Mouse (Mus musculus): ENCODE results near the gene Hsd11b1.
A peak's percentile ranks its signal among the peaks of the same experiment; 100 is the strongest.

The Hsd11b1 gene

DNA sequence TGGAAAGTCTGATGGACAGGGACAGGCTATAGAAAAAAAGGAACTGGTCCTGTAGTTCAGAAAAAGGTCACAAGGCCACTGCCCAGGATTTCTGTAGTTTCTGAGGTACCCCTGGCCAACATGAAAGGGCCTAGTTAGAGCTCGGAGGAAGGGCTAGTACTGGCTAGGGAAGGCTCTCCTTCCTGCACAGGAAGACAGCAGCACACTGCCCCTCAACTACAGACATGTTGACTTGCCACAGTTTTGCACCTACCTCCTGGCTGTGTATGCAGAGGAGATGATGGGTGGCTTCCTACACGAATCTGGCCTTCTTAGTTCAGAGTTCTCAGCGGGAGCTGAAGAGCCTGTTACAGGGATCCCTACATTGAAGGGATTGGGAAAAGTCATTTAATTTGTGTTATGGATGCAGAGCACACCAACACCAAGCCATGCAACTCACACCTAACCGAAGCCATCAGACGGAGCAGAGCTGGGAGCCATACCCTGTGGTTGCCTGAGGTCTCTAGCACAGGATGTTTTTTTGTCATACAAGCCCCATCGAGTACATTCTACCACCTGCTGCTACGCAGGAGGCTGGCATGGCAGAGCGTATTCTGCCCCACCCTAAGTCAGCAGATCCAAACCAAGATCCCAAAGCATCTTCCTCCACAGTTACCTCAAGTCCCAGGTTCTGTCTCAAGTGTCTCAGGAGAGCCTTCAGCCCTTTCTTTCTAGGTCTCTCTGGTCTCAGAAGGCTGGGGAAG is 63.1 kb downstream of the Hsd11b1 start:
- DNase-seq: no peak

DNA sequence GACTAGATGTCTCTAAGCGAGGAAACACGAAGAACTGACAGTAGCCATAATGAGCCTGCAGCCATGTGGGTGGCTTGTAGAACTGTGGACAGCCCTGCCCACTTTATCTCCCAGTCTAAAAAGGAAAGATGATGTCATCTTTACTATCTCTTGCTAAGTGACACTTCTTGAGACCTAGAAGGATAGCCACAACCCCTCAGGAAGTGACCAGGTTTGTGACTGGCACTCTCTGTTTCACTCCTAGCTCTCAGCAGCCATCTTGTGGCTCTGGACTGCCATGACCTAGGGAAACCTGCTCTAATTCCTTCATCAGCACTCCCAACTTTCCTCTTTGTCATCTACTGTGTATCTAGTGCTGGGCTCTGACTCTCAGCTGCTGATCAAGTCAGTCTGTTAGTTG is 65.6 kb downstream of the Hsd11b1 start:
- DNase-seq: no peak

DNA sequence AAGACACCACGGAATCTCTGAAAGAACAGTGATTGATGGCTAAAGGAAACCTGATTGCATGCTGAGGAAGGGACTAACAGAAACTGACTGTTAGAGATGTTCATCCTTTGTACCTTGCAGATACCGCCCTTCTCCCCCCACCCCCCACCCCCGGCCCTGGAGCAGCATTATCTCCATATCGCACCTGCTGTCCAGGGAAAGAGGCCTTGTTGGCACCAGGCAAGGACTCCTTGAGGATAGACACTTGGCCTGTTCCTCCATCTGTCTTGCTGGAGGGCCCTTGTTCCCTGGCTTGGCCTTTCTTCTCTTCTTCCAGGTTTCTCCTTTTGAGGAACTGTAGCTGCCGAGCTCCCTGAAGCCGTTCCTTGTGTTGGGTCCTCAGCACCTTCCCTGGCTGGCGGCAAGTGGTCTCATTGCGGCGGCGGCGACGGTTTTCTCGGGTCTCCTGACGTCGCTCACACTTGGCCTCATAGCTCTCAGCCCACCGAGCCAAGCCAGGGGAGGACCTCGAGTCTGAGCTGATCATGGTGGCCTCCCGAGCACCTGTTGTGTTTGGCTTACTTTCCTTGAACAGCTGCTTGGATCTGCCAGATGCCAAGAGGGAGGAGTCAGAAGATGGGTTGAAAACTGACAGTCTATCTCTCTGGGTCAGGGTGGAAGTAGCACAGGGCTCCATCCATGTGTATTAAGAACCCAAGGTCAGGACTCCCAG is 66.2 kb downstream of the Hsd11b1 start:
- DNase-seq: peak; percentile 64 to 67

DNA sequence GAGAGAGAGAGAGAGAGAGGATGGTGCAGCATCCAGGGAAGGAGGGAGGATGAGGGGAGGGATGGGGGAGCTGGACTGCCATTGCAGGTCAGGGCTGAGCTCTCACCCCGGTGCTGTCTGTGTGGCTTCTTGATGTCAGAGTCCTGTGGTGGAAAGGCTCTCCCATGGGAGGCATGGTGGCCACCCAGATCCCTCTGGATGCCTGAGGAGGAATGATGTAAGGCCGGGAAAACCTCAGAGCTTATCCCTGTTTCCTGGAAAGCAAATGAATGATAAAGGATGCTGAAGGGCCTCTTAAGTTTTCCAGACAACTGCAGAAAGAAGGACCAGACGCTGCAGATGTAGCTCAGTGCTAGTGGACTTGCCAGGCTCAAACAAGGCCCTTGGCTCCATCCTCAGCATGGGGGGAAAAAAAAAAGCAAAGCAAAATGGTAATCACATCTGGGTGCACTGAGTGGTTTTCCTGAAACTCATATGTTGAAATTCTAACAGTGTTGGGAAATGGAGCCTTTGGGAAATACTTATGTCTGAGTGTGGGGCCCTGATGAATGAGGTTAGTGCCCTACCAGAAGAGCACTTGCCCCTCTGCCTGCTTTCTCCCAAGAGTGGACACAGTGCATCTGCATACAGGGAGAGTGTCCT is 68.6 kb downstream of the Hsd11b1 start:
- DNase-seq: peak; percentile 47 to 54

DNA sequence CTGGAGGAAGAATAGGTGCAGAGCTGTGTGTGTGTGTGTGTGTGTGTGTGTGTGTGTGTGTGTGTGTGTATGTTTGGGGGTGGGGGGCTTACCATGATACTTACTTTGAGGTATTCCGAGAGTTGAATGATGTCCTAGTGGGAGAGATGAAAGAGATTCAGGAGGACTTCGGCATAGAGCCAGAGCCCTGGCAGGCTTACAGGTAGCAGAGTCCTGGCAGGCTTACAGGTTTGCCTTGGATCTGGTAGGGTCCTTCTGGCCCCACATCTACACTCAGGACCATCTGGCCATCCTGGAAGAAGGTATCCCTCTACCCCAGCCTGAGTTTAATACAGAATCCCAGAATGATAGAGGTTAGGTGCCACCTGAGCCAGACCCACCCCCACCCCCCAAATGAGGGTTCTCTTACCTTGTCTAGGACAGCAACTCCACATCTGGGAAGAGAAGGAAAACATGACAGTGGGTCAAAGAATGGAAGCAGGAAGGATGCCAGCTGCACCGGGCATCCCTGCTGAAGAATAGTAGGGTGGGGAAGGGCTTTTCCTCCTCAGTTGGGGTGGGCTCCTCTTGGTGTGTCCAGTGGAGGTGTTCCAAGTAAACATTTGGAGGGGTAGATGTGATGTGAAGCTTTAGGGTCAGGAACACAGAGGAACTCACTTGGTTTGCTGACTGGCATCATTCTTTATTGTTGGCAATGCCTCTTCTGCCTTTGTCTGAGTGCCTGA is 69.3 kb downstream of the Hsd11b1 start:
- DNase-seq: peak; percentile 93

DNA sequence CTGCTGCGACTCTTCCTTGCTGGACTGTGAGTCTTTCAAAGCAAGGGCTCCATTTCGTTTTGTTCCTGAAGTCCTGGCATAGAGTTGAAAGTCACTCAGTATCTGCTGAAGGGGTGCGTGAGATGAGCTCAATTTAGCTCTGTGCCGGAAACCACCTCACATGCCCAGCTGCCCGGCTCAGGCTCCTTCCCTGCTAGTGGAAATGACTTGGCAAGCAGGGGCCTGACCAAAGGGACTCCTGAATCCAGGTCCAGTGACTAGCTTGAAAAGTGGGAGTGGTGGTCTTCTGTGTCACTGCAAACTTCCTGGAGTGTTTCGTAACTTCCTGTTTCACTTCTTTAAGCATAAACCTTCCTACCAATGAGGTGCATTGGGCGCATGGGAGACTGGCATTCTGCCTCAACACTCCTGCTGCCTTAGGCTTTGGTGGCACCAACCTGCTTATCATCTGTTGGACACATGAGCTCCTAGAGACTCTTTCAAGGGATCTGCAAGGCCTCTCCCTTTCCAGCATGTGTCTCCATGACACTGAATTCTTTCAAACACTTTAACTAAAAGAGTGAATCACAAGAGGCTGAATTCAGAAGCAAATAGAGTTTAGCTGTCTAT is 72.1 kb downstream of the Hsd11b1 start:
- peak; percentile 25 to 38 for DNase-seq

DNA sequence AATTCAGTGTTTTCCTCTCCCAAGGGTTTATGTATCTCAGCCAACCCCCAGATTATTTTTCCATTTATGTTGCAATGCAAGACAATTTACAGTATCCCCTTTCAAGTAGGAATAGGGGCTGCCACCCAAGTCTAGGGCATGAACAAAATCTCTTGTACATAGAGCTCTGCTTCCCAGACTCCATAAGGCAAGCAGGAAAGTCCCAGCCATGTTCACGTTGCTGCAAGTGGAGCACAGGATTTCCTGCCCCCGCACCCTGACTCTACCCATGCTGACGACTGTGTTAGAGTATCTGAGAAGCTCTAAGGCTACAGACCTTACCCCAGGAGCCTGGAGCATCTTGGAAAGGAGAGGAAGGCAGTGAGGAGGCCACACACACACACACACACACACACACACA is 74.1 kb downstream of the Hsd11b1 start:
- no peak for DNase-seq

DNA sequence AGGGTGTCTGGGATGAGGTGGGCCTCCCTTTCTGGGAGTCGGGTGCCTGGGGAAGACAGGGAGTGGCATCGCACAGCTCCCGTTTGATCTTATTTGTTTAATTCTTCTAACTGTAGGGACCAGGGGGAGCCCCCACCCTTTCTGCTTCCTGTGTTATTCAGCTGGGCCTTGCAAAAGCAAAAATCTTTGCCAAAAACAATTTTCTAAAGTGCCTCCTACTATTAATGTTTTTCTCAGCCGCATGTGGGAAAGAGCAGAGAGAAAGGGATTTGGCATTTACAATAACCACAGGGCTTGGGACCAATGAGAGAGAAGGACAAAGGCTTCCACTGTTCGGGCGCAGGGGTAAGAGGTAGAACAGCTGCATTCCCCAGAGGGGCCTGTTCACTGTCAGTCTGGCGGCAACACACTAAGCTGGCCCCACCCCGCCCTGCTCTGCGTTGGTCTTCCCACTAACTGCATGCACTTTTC is 74.7 kb downstream of the Hsd11b1 start:
- DNase-seq: peak; percentile 14 to 27

DNA sequence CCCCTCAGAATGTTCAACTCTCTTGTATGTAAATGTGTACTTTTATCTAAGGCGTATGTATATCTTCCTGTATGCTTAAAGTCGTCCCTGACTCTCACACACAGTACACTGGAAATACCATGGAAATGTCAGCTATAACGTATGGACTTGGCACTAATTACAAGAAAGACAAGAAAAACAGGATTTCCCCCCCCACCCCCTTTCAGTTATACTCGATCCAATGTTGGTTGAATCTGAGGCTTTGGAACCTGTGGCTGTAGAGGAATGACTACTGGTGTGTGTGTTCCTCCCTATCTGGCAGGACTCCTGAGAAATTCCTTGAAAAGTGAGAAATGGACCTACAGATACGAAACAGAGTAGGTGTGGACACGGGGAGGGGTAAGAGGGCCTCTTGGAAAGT is 75.6 kb downstream of the Hsd11b1 start:
- DNase-seq: no peak

DNA sequence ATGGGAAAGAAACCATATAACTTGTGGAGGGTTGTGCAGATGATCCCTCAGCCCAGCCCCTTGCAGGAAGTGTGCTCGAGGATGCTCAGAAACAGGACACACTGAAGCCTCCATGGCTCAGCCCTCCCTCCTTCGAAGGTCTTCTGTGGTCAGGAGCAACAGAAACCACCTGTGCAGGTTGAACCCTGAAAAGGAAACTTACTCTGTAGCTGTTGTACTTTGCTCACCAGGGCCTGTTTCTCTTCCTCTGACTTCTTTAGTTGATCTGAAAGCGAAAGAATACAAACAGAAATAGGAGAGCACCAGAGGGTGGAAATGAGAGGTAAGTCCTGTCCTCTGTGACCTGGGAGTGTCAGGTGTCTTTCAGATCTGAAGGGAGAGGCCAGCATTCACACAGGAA is 82.8 kb downstream of the Hsd11b1 start:
- DNase-seq: no peak

DNA sequence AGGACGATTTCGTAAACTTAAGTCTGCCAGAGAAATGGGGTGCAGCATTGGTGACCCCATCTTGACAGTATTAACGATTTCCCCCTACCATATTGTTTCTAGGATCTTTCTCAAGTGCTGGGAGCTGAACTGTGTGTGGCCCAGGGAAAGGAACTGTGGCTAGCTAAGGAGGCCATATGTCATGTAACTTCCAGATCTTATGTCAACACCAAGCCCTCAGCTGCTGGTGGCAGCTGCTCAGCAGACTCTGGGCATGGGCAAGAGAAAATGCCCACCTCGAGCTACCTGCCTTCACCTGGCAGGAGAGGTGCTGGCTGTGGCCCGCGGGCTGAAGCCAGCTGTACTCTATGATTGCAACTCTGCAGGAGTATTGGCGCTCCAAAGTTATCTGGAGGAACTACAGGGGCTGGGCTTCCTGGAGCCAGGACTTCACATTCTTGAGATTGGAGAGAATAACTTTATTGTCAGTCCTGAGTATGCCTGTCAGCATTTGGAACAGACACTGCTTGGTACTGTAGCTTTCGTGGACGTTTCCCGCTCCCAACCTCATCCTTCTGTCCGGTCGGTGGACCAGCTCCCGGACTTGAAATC is 89.6 kb downstream of the Hsd11b1 start:
- DNase-seq: peak in 1 of 2 experiments; percentile 10

DNA sequence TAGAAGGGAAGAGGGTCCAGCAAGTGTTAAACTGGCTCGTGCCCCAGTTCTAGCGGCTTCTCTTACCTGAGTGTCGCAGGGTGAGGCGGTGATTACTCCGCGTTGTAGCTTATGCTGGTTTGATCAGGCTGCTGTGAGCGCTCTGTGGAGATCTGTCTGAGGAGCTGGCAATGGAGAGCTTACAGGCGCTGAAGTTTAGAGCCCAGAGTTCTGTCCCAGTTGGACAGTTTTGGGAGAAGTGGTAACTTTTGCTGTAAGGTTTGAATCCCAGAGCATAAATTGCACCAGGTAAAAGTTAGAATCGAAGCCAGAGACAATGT is 90.1 kb downstream of the Hsd11b1 start:
- DNase-seq: no peak

DNA sequence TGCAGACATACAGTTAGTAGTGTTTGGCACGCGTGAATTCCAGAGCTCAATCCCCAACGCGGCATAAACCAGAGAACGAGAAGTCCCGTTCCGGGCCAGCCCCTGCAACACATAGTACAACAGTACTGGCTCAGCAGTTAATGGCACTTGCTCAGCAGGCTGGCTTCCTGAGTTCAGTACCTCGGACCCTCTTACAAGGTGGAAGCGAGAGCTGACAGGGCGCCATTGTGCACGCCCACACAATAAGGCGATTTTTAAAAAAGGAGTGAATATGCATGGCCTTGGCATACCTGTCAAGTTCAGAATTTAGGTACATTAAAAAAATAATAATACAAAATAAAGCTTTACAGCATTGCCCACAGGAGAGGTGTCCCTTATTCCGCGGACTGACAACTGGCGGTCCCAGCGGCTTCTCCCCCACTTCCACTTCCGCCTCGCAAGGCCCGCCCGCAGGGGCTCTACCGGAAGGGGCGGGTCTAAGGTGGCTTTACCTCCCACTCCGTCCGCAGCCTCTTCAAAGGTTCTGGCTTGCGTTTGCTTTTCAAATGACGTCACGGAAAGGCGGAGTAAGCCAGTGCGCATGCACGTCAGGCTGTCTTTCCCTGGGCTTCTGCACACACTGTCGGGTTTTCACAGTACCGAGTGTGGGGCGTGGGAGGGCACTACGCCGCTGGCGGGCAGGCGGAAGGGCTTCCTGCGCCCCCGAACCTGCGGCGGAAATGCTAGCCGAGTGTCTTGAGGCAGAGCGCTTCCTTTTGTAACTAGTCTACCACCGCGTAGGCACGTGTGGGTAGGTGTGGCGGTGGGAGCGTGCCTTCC is 90.7 kb downstream of the Hsd11b1 start:
- peak; percentile 98 for DNase-seq

Measured in cerebellum, postnatal 10 days (tissue).